Mouse (Mus musculus) kidney, postnatal 0 days (tissue): ENCODE measurements at regions not wholly inside any gene's neighbourhood (a gene's known extent, or its start where the extent isn't known, plus 50 kb on each side); places are given as distances from the start of the nearest gene placed in this dataset.
A peak's percentile ranks its signal among the peaks of the same experiment; 100 is the strongest.

Experiments used
- ATAC-seq: fragments of 200-750 bp; cut with Nextera tagmentation; replicated peaks from 2 replicates; pipeline ENCODE4 v1.8.0; 2017; ENCODE audit warnings: low read depth, moderate number of reproducible peaks, moderate TSS enrichment, moderate library complexity; ENCODE audit not compliant: low FRiP score
- DNase-seq: peaks from one replicate; pipeline ENCODE4 v3.0.0-alpha.2; 2016; ENCODE audit warnings: low spot score
- H3K27ac ChIP-seq: fragments of 300-500 bp; sonication (generic); 2 replicates; pipeline ENCODE4 v1.5.1; 2014; ENCODE audit warnings: mild to moderate bottlenecking
- H3K27me3 ChIP-seq: fragments of 300-500 bp; sonication (generic); 2 replicates; pipeline ENCODE4 v1.6.1; 2014; ENCODE audit warnings: low read length, mixed read lengths; ENCODE audit not compliant: insufficient read depth
- H3K36me3 ChIP-seq: fragments of 300-500 bp; sonication (generic); 2 replicates; pipeline ENCODE4 v1.6.1; 2014; ENCODE audit warnings: low read length, mixed read lengths; ENCODE audit not compliant: insufficient read depth
- H3K4me1 ChIP-seq: fragments of 300-500 bp; sonication (generic); replicated peaks from 2 replicates; pipeline ENCODE4 v1.6.1; 2014; ENCODE audit warnings: antibody characterized with exemption, low read length, mixed read lengths; ENCODE audit not compliant: insufficient read depth
- H3K4me2 ChIP-seq: fragments of 300-500 bp; sonication (generic); 2 replicates; pipeline ENCODE4 v1.6.1; 2014; ENCODE audit warnings: mild to moderate bottlenecking, low read length, moderate library complexity, mixed read lengths
- H3K4me3 ChIP-seq: fragments of 300-500 bp; sonication (generic); replicated peaks from 2 replicates; pipeline ENCODE4 v1.5.1; 2014; ENCODE audit warnings: low read depth, low read length
- H3K9ac ChIP-seq: fragments of 300-500 bp; sonication (generic); 2 replicates; pipeline ENCODE4 v1.6.1; 2014; ENCODE audit warnings: low read depth, low read length
- H3K9me3 ChIP-seq: fragments of 300-500 bp; sonication (generic); replicated peaks from 2 replicates; pipeline ENCODE4 v1.6.1; 2016; ENCODE audit warnings: low read length, inconsistent platforms, mixed read lengths
- CTCF ChIP-seq: IDR thresholded peaks from 2 replicates; pipeline ENCODE4 v1.5.1; 2016; ENCODE audit warnings: antibody characterized with exemption, low read depth, mild to moderate bottlenecking, moderate library complexity
- WGBS: fragments of 180-500 bp; shearing (Covaris S2); extraction: QIAGEN DNeasy Blood & Tissue Kit; methylation state at CpG from one replicate; pipeline ENCODE4 v1.1.7; 2014; 5-methylcytosine and 5-hydroxymethylcytosine counted together

DNA sequence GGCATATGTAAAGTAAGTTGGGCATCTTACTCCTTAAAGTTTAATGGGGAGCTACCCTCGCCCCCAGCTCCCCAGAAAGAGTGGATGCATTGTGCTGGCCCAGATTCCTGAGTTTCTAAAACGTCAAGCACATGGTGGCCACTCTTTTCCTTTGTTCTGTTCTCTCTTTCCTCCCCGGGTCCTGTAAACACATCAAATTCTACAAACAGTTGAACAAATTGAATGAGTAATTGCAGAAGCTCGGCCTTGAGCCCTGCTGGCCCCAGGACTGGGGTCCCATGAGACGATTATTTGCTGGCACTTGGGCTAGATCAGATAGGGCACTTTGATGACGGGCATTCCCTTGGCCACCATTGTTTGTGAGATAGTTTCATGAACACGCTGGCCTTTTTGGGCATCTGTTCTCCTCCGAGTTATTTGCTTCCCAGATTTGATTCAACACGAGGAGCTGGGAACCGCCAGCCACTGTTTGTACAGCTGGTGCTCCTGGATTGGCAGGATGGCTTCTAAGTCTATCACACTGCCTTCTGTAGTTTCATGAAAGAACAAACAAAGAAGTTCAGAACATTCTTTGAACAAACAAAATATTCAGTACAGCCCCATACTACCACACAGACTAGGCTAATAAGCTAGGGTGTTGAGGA lies 257.5 kb upstream of the Msx2 start:
- 64% methylated on average over 10 of the region's 10 CpGs for WGBS
- Histone ChIP-seq H3K4me1 (no peaks in the 10 kb centered on the region), H3K4me2 (no peak overlapping the region), H3K36me3 (no peaks in the 10 kb centered on the region), H3K9ac (no peak overlapping the region), H3K9me3 (no peaks in the 10 kb centered on the region), H3K27me3 (no peaks in the 10 kb centered on the region), H3K4me3 (no peak overlapping the region), H3K27ac (no peak overlapping the region)
- no peak for TF ChIP-seq CTCF
- no peak for DNase-seq
- no peak for ATAC-seq

GRCm38 (mm10) chr13:53729848-53730247 lies 257.0 kb upstream of the Msx2 start:
- no peak for TF ChIP-seq CTCF
- 92% methylated on average over 7 of the region's 7 CpGs for WGBS
- DNase-seq (no peak), ATAC-seq (no peak)
- no peak overlapping the region for H3K4me2 ChIP-seq
- no peaks in the 10 kb centered on the region for H3K9me3 ChIP-seq
- H3K36me3 ChIP-seq = no peaks in the 10 kb centered on the region
- H3K9ac ChIP-seq = no peak overlapping the region
- no peak overlapping the region for H3K4me3 ChIP-seq
- no peaks in the 10 kb centered on the region for H3K4me1 ChIP-seq
- no peak overlapping the region for H3K27ac ChIP-seq
- H3K27me3 ChIP-seq = no peaks in the 10 kb centered on the region

DNA sequence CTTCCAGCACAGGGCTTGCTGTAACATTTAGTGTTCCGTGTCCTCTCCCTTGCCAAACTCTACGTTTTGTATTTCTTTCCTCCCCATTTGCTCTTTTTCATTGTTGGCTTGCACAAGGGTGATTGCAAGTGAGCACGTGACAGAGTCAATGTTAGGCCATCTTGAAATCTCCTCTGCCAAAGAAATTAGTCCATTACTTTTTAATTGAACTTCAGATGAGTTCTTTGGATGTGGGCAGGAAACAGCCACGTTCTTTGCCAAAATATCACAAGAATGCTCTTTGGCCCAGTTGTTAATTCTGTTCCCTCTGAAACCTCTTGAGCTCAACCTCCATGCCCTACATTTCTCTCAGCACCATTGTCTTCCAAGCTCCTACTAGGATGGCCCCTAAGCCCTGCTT lies 253.2 kb upstream of the Msx2 start:
- DNase-seq = no peak
- no peak for ATAC-seq
- 77% methylated on average over 4 of the region's 4 CpGs for WGBS
- Histone ChIP-seq H3K36me3 (no peaks in the 10 kb centered on the region), H3K4me3 (no peak overlapping the region), H3K4me1 (no peaks in the 10 kb centered on the region), H3K27ac (no peak overlapping the region), H3K27me3 (no peaks in the 10 kb centered on the region), H3K9me3 (no peaks in the 10 kb centered on the region), H3K9ac (no peak overlapping the region), H3K4me2 (no peak overlapping the region)
- no peak for TF ChIP-seq CTCF

DNA sequence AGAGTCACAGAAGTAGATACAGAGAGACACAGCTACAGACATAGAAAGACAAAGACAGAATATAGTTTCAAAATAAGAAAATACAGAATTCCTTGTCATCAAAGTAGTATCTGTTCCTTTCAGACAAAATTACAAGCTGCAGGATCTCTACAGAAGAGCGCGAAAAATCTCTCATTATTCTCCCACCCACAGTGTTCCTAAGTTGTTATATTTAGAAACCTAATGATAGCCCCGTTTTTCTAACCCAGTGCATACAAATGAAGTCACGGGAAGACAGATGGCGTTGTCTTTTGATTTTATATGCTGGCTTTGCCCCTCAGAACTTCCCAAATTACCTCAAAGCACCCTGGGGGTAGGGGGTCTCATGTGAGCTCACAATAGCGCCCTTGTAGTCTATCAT lies 250.0 kb upstream of the Msx2 start:
- WGBS = 75% methylated on average over 6 of the region's 6 CpGs
- Histone ChIP-seq H3K36me3 (no peaks in the 10 kb centered on the region), H3K4me2 (no peak overlapping the region), H3K27me3 (no peaks in the 10 kb centered on the region), H3K4me1 (no peaks in the 10 kb centered on the region), H3K4me3 (no peak overlapping the region), H3K9ac (no peak overlapping the region), H3K9me3 (no peaks in the 10 kb centered on the region), H3K27ac (no peak overlapping the region)
- ATAC-seq = no peak
- DNase-seq = no peak
- TF ChIP-seq CTCF = no peak

GRCm38 (mm10) chr13:53721038-53721463 lies 248.2 kb upstream of the Msx2 start:
- Histone ChIP-seq H3K27me3 (no peaks in the 10 kb centered on the region), H3K4me3 (no peak overlapping the region), H3K9ac (no peak overlapping the region), H3K27ac (peak overlapping the region; percentile 55), H3K4me2 (peak overlapping the region; percentile 6; the same call in 1 of the 2 replicates), H3K9me3 (no peaks in the 10 kb centered on the region), H3K36me3 (no peaks in the 10 kb centered on the region), H3K4me1 (no peaks in the 10 kb centered on the region)
- DNase-seq (peak; percentile 32), ATAC-seq (peak; percentile 69; the same call in 1 of the 2 replicates)
- 32% methylated on average over 9 of the region's 9 CpGs for WGBS
- TF ChIP-seq CTCF = no peak

GRCm38 (mm10) chr13:53717582-53717981 lies 244.7 kb upstream of the Msx2 start:
- 70% methylated on average over 4 of the region's 4 CpGs for WGBS
- H3K36me3 ChIP-seq = no peaks in the 10 kb centered on the region
- no peak overlapping the region for H3K9ac ChIP-seq
- no peak overlapping the region for H3K4me3 ChIP-seq
- H3K4me1 ChIP-seq = no peaks in the 10 kb centered on the region
- DNase-seq (no peak), ATAC-seq (no peak)
- H3K4me2 ChIP-seq = no peak overlapping the region
- H3K9me3 ChIP-seq = no peaks in the 10 kb centered on the region
- no peak overlapping the region for H3K27ac ChIP-seq
- H3K27me3 ChIP-seq = no peaks in the 10 kb centered on the region
- TF ChIP-seq CTCF = no peak

DNA sequence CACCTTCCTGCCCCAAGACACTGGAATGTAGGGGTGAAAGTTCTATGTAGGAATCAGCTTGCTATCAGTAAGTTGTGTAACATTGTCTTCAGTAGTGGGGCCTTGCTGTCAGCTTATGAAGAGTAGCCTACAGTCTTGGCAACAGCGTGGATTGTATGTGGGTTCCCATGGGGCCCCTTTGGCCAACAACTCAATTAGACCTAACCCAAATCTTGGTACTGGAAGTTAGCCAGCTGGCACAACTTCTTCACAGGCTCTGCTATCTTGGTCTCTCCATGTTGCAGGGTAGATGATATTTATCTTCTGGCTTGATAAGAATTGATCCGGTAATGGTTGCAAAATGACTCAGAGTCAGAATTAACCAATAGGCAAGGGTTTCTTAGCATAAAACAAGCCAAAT lies 244.2 kb upstream of the Msx2 start:
- no peaks in the 10 kb centered on the region for H3K4me1 ChIP-seq
- 77% methylated on average over 2 of the region's 2 CpGs for WGBS
- no peak overlapping the region for H3K4me3 ChIP-seq
- no peaks in the 10 kb centered on the region for H3K27me3 ChIP-seq
- ATAC-seq = no peak
- TF ChIP-seq CTCF = no peak
- H3K9me3 ChIP-seq = no peaks in the 10 kb centered on the region
- H3K36me3 ChIP-seq = no peaks in the 10 kb centered on the region
- no peak for DNase-seq
- H3K4me2 ChIP-seq = no peak overlapping the region
- H3K9ac ChIP-seq = no peak overlapping the region
- H3K27ac ChIP-seq = no peak overlapping the region
